Mouse (Mus musculus): ENCODE results near the gene Tob2. TPM values are rescaled to one million over a fixed set of nuclear protein-coding genes. Genes with fewer than 3 reads are reported as not detected.

Gene Tob2
- polyA plus RNA-seq, 1 experiment from 2014 or later, result 18.6 TPM

GRCm38 (mm10) chr15:81842275-81842674 is 16.3 kb downstream of the Tob2 start:
- DNase-seq (ENCODE audit: low spot score), result no peak
- Histone ChIP-seq H3K9me3 (no peaks in the 10 kb centered on the region), H3K27ac (no peak overlapping the region), H3K4me3 (no peak overlapping the region), H3K27me3 (ENCODE audit: insufficient read depth, poor library complexity, severe bottlenecking) (peaks cover 5% of the 10 kb centered on the region; the same call in 1 of the 2 replicates), H3K36me3 (peaks cover 8% of the 10 kb centered on the region; the same call in 1 of the 2 replicates), H3K4me1 (replicated peaks) (peaks cover 12% of the 10 kb centered on the region)
- 84% methylated on average over 7 of the region's 7 CpGs for WGBS

GRCm38 (mm10) chr15:81840306-81840705 is 18.3 kb downstream of the Tob2 start:
- H3K27ac ChIP-seq, result no peak overlapping the region
- DNase-seq (ENCODE audit: low spot score), result no peak
- H3K9me3 ChIP-seq, result no peaks in the 10 kb centered on the region
- no peaks in the 10 kb centered on the region for H3K36me3 ChIP-seq
- H3K4me1 ChIP-seq (replicated peaks), result peaks cover 22% of the 10 kb centered on the region
- H3K4me3 ChIP-seq, result no peak overlapping the region
- WGBS, result 94% methylated on average over 7 of the region's 7 CpGs
- H3K27me3 ChIP-seq (ENCODE audit: insufficient read depth, poor library complexity, severe bottlenecking), result peaks cover 20% of the 10 kb centered on the region

- WGBS, result 75% methylated on average over 5 of the region's 5 CpGs
- Histone ChIP-seq H3K27me3 (ENCODE audit: insufficient read depth, poor library complexity, severe bottlenecking) (peaks cover 27% of the 10 kb centered on the region), H3K9me3 (no peaks in the 10 kb centered on the region), H3K36me3 (no peaks in the 10 kb centered on the region), H3K27ac (no peak overlapping the region), H3K4me1 (replicated peaks) (peaks cover 28% of the 10 kb centered on the region), H3K4me3 (no peak overlapping the region)
- DNase-seq (ENCODE audit: low spot score), result no peak
Measured at GRCm38 (mm10) chr15:81839634-81840033, 19.0 kb downstream of the Tob2 start.

- peaks cover 34% of the 10 kb centered on the region for H3K4me1 ChIP-seq (replicated peaks)
- H3K27ac ChIP-seq, result no peak overlapping the region
- H3K36me3 ChIP-seq, result no peaks in the 10 kb centered on the region
- 78% methylated on average over 14 of the region's 14 CpGs for WGBS
- H3K4me3 ChIP-seq, result no peak overlapping the region
- peaks cover 32% of the 10 kb centered on the region for H3K27me3 ChIP-seq (ENCODE audit: insufficient read depth, poor library complexity, severe bottlenecking)
- no peaks in the 10 kb centered on the region for H3K9me3 ChIP-seq
- no peak for DNase-seq (ENCODE audit: low spot score)
Measured at GRCm38 (mm10) chr15:81838554-81839235, 19.9 kb downstream of the Tob2 start.

- WGBS, result 67% methylated on average over 7 of the region's 7 CpGs
- Histone ChIP-seq H3K9me3 (no peaks in the 10 kb centered on the region), H3K36me3 (no peaks in the 10 kb centered on the region), H3K4me1 (replicated peaks) (peaks cover 34% of the 10 kb centered on the region), H3K27ac (no peak overlapping the region), H3K4me3 (no peak overlapping the region), H3K27me3 (ENCODE audit: insufficient read depth, poor library complexity, severe bottlenecking) (peaks cover 32% of the 10 kb centered on the region)
- DNase-seq (ENCODE audit: low spot score), result no peak
Measured at GRCm38 (mm10) chr15:81836966-81837920, 21.4 kb downstream of the Tob2 start.

GRCm38 (mm10) chr15:81836124-81836821 is 22.3 kb downstream of the Tob2 start:
- H3K27me3 ChIP-seq (ENCODE audit: insufficient read depth, poor library complexity, severe bottlenecking), result peaks cover 32% of the 10 kb centered on the region
- peak overlapping the region; percentile 79 for H3K27ac ChIP-seq

GRCm38 (mm10) chr15:81835007-81835880 is 23.4 kb downstream of the Tob2 start:
- H3K4me1 ChIP-seq (replicated peaks), result peaks cover 43% of the 10 kb centered on the region
- 74% methylated on average over 10 of the region's 10 CpGs for WGBS
- no peak for DNase-seq (ENCODE audit: low spot score)

More at GRCm38 (mm10) chr15:81836124-81836821, 22.3 kb downstream of the Tob2 start:
- Histone ChIP-seq H3K4me3 (peak overlapping the region; percentile 46), H3K4me1 (replicated peaks) (peaks cover 38% of the 10 kb centered on the region), H3K36me3 (no peaks in the 10 kb centered on the region), H3K9me3 (no peaks in the 10 kb centered on the region)
- peak; percentile 77 for DNase-seq (ENCODE audit: low spot score)
- 2% methylated on average over 33 of the region's 33 CpGs for WGBS

GRCm38 (mm10) chr15:81834171-81834841 is 24.3 kb downstream of the Tob2 start:
- Histone ChIP-seq H3K27ac (no peak overlapping the region), H3K4me1 (replicated peaks) (peaks cover 38% of the 10 kb centered on the region), H3K4me3 (no peak overlapping the region), H3K9me3 (no peaks in the 10 kb centered on the region), H3K27me3 (ENCODE audit: insufficient read depth, poor library complexity, severe bottlenecking) (peaks cover 29% of the 10 kb centered on the region), H3K36me3 (no peaks in the 10 kb centered on the region)
- DNase-seq (ENCODE audit: low spot score), result no peak
- WGBS, result 59% methylated on average over 3 of the region's 3 CpGs

More at GRCm38 (mm10) chr15:81835007-81835880, 23.4 kb downstream of the Tob2 start:
- peaks cover 32% of the 10 kb centered on the region for H3K27me3 ChIP-seq (ENCODE audit: insufficient read depth, poor library complexity, severe bottlenecking)
- no peaks in the 10 kb centered on the region for H3K9me3 ChIP-seq
- no peak overlapping the region for H3K27ac ChIP-seq
- H3K36me3 ChIP-seq, result no peaks in the 10 kb centered on the region
- H3K4me3 ChIP-seq, result 0 out of 2 replicates have a peak overlapping the region, but pooled peaks have one; percentile 46

GRCm38 (mm10) chr15:81833481-81833880 is 25.1 kb downstream of the Tob2 start:
- no peak for DNase-seq (ENCODE audit: low spot score)
- 0 out of 2 replicates have a peak overlapping the region, but pooled peaks have one; percentile 12 for H3K27ac ChIP-seq
- no peaks in the 10 kb centered on the region for H3K36me3 ChIP-seq
- whole genome bisulfite sequencing, result 75% methylated on average over 4 of the region's 4 CpGs
- H3K9me3 ChIP-seq, result no peaks in the 10 kb centered on the region
- H3K4me1 ChIP-seq (replicated peaks), result peaks cover 38% of the 10 kb centered on the region
- H3K4me3 ChIP-seq, result no peak overlapping the region
- H3K27me3 ChIP-seq (ENCODE audit: insufficient read depth, poor library complexity, severe bottlenecking), result peaks cover 29% of the 10 kb centered on the region

- Histone ChIP-seq H3K9me3 (no peaks in the 10 kb centered on the region), H3K27me3 (ENCODE audit: insufficient read depth, poor library complexity, severe bottlenecking) (peaks cover 27% of the 10 kb centered on the region), H3K4me3 (no peak overlapping the region), H3K36me3 (peaks cover 6% of the 10 kb centered on the region), H3K27ac (peak overlapping the region; percentile 40), H3K4me1 (replicated peaks) (peaks cover 38% of the 10 kb centered on the region)
- 97% methylated on average over 3 of the region's 3 CpGs for WGBS
- DNase-seq (ENCODE audit: low spot score), result no peak
Measured at GRCm38 (mm10) chr15:81832219-81832618, 26.4 kb downstream of the Tob2 start.

GRCm38 (mm10) chr15:81831136-81831825 is 27.3 kb downstream of the Tob2 start:
- Histone ChIP-seq H3K4me3 (peak overlapping the region; percentile 24; the same call in 1 of the 2 replicates), H3K27ac (peak overlapping the region; percentile 71), H3K36me3 (peaks cover 15% of the 10 kb centered on the region), H3K27me3 (ENCODE audit: insufficient read depth, poor library complexity, severe bottlenecking) (peaks cover 19% of the 10 kb centered on the region), H3K9me3 (no peaks in the 10 kb centered on the region), H3K4me1 (replicated peaks) (peaks cover 30% of the 10 kb centered on the region)
- 17% methylated on average over 24 of the region's 24 CpGs for WGBS
- DNase-seq (ENCODE audit: low spot score), result peak; percentile 93
